Mouse (Mus musculus): Measurements from ENCODE around the gene Cdon.

DNA sequence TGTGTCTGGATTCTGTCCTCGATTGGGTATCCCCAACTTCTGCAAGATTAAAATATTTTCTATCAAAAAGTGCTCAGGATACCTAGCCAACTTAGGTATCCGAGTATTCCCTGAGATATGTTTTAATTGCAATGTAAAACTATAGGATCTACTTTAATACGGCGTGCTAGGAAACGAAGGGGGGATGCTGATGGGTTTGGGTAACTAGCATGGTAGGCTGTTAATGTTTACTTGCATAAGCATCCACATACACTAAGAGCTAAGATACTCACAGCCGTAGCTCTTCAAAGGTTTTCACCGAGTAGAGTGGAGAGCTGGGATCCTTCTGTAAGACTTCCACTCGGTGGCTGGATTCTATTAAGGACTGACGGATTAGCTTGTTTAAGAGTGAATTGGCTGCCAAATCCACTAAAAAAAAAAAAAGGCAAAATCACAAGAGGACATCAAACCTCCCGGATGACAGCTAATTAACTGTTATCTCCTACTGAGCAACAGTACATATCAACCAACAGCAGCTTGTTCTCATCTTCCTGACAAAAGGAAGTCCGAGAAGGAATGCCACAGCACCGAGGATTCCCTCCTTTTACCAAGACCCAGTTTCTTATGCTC, 135.7 kb downstream of the Cdon start:
- TF ChIP-seq POLR2A (IDR thresholded peaks at IDR 0.05; ENCODE audit: borderline replicate concordance, extremely low read depth, low read depth, low read length) (no peak), CTCF (IDR thresholded peaks at IDR 0.05; ENCODE audit: insufficient read depth, low read length) (no peak)
